Mouse (Mus musculus) stomach, embryonic 14.5 days (tissue): ENCODE results near the gene Psg28. TPM values are rescaled to one million over a fixed set of nuclear protein-coding genes. Genes with fewer than 3 reads are reported as not detected.
"Not testable (repeated sequence)": the region's sequence is repeated elsewhere in the genome, so short reads cannot be mapped to it uniquely, and the experiment has no call there.

Experiments used
- ATAC-seq: fragments of 200-750 bp; cut with Nextera tagmentation; 2 replicates; pipeline ENCODE4 v1.8.0; 2017; ENCODE audit warnings: low read depth, moderate TSS enrichment; ENCODE audit not compliant: insufficient number of reproducible peaks, insufficient read depth, low FRiP score
- H3K27ac ChIP-seq: fragments of 300-500 bp; sonication (generic); 2 replicates; pipeline ENCODE4 v1.5.1; 2014; ENCODE audit warnings: mild to moderate bottlenecking, low read length, moderate library complexity, mixed read lengths
- H3K27me3 ChIP-seq: fragments of 300-500 bp; sonication (generic); 2 replicates; pipeline ENCODE4 v1.6.1; 2014; ENCODE audit warnings: low read length, control low read depth, mixed read lengths; ENCODE audit not compliant: control insufficient read depth, insufficient read depth
- H3K36me3 ChIP-seq: fragments of 300-500 bp; sonication (generic); 2 replicates; pipeline ENCODE4 v1.6.1; 2014; ENCODE audit warnings: mild to moderate bottlenecking, control low read depth, low read length, moderate library complexity, mixed read lengths; ENCODE audit not compliant: control insufficient read depth, insufficient read depth
- H3K4me1 ChIP-seq: fragments of 300-500 bp; sonication (generic); 2 replicates; pipeline ENCODE4 v1.6.1; 2014; ENCODE audit warnings: low read length, control low read depth, mixed read lengths; ENCODE audit not compliant: control insufficient read depth, insufficient read depth
- H3K4me2 ChIP-seq: fragments of 300-500 bp; sonication (generic); replicated peaks from 2 replicates; pipeline ENCODE4 v1.6.1; 2014; ENCODE audit warnings: low read depth, low read length, control low read depth
- H3K4me3 ChIP-seq: fragments of 300-500 bp; sonication (generic); 2 replicates; pipeline ENCODE4 v1.5.1; 2014; ENCODE audit warnings: low read depth, low read length, control low read depth
- H3K9ac ChIP-seq: fragments of 300-500 bp; sonication (generic); replicated peaks from 2 replicates; pipeline ENCODE4 v1.6.1; 2014; ENCODE audit warnings: low read depth, mild to moderate bottlenecking, control low read depth, low read length, moderate library complexity, mixed read lengths
- H3K9me3 ChIP-seq: fragments of 300-500 bp; sonication (generic); 2 replicates; pipeline ENCODE4 v1.6.1; 2016; ENCODE audit warnings: low read depth, low read length, control low read depth; ENCODE audit not compliant: control insufficient read depth
- WGBS: fragments of 180-500 bp; shearing (Covaris S2); extraction: QIAGEN DNeasy Blood & Tissue Kit; methylation state at CpG from one replicate; pipeline ENCODE4 v1.1.7; 2014; 5-methylcytosine and 5-hydroxymethylcytosine counted together
- microRNA-seq: library from miRNA; unstranded; fragments of <30 nt; microRNA quantifications from one replicate; pipeline ENCODE4, GENCODE M21; 2016
- polyA plus RNA-seq: library from polyadenylated mRNA; unstranded; fragments of >200 nt; fragmentation: Nextera tagmentation; extraction: Ambion mirVana; gene quantifications from 2 replicates; pipeline ENCODE4 v1.2.1, GENCODE M21; 2014

Psg28 gene
- not detected in 2 replicates for polyA plus RNA-seq

- not testable (repeated sequence) for H3K36me3 ChIP-seq, H3K27ac ChIP-seq, H3K4me1 ChIP-seq, H3K4me2 ChIP-seq, H3K9ac ChIP-seq, H3K9me3 ChIP-seq, ATAC-seq, H3K4me3 ChIP-seq, H3K27me3 ChIP-seq
- 75% methylated on average over 2 of the region's 2 CpGs for WGBS
Measured at GRCm38 (mm10) chr7:18431941-18432340, at the start of gene Psg28. TSS of gene Psg28 (minus strand) at chr7:18432041.

- no peak overlapping the region for H3K27ac ChIP-seq
- ATAC-seq = no peak
- H3K9ac ChIP-seq = no peak overlapping the region
- WGBS = 39% methylated on average over 11 of the region's 11 CpGs
- H3K4me3 ChIP-seq = no peak overlapping the region
- no peak overlapping the region for H3K4me2 ChIP-seq
- H3K4me1 ChIP-seq = no peaks in the 10 kb centered on the region
- no peaks in the 10 kb centered on the region for H3K27me3 ChIP-seq
- H3K9me3 ChIP-seq = peaks cover 6% of the 10 kb centered on the region; the same call in 1 of the 2 replicates
- H3K36me3 ChIP-seq = no peaks in the 10 kb centered on the region
Measured at GRCm38 (mm10) chr7:18403407-18403806, 28.4 kb downstream of the Psg28 start.

- Histone ChIP-seq H3K9me3 (peaks cover 6% of the 10 kb centered on the region; the same call in 1 of the 2 replicates), H3K4me3 (no peak overlapping the region), H3K36me3 (no peaks in the 10 kb centered on the region), H3K9ac (no peak overlapping the region), H3K27ac (no peak overlapping the region), H3K27me3 (no peaks in the 10 kb centered on the region), H3K4me2 (no peak overlapping the region), H3K4me1 (no peaks in the 10 kb centered on the region)
- 41% methylated on average over 35 of the region's 35 CpGs for WGBS
- peak; percentile 33 for ATAC-seq
Measured at GRCm38 (mm10) chr7:18402527-18403237, 29.2 kb downstream of the Psg28 start.

GRCm38 (mm10) chr7:18391483-18391882 lies 40.4 kb downstream of the Psg28 start:
- whole genome bisulfite sequencing = 66% methylated on average over 4 of the region's 4 CpGs
- not testable (repeated sequence) for H3K27ac ChIP-seq, H3K27me3 ChIP-seq, ATAC-seq, H3K4me1 ChIP-seq, H3K9ac ChIP-seq, H3K4me2 ChIP-seq, H3K36me3 ChIP-seq, H3K4me3 ChIP-seq, H3K9me3 ChIP-seq

- WGBS = 45% methylated on average over 2 of the region's 2 CpGs
- H3K36me3 ChIP-seq = no peaks in the 10 kb centered on the region
- H3K4me3 ChIP-seq = no peak overlapping the region
- H3K9ac ChIP-seq = no peak overlapping the region
- no peaks in the 10 kb centered on the region for H3K4me1 ChIP-seq
- no peak for ATAC-seq
- H3K9me3 ChIP-seq = peaks cover 12% of the 10 kb centered on the region; the same call in 1 of the 2 replicates
- H3K27ac ChIP-seq = no peak overlapping the region
- no peaks in the 10 kb centered on the region for H3K27me3 ChIP-seq
- no peak overlapping the region for H3K4me2 ChIP-seq
Measured at GRCm38 (mm10) chr7:18378295-18378694, 53.5 kb downstream of the Psg28 start.

Small RNA genes within 50 kb of the gene (microRNA-seq; reads per million reads assigned to microRNA genes)
- gene Gm24715 = not detected

Other genes starting within 250 kb of the Psg28 start
- gene Mill1, start 186.7 kb downstream of the Psg28 start, polyA plus RNA-seq = not detected in 2 replicates
- gene Psg18, start 77.0 kb downstream of the Psg28 start, polyA plus RNA-seq = not detected in 2 replicates
- not detected in 2 replicates for gene Psg26, start 52.1 kb upstream of the Psg28 start, polyA plus RNA-seq
- 0.10 and 0.25 TPM in 2 replicates for gene Psg25, start 100.2 kb upstream of the Psg28 start, polyA plus RNA-seq
- not detected in 2 replicates for gene Psg27, start 135.3 kb upstream of the Psg28 start, polyA plus RNA-seq
- not detected in 2 replicates for gene Psg23, start 184.5 kb upstream of the Psg28 start, polyA plus RNA-seq
- gene Psg21, start 224.7 kb upstream of the Psg28 start, polyA plus RNA-seq = not detected in 2 replicates